Mouse (Mus musculus): ENCODE measurements at regions not wholly inside any gene's neighbourhood (a gene's known extent, or its start where the extent isn't known, plus 50 kb on each side); places are given as distances from the start of the nearest gene placed in this dataset.

- Histone ChIP-seq H3K27ac (no peak overlapping the region), H3K4me2 (no peak overlapping the region), H3K4me1 (replicated peaks) (no peaks in the 10 kb centered on the region), H3K36me3 (no peaks in the 10 kb centered on the region), H3K9me3 (replicated peaks) (no peaks in the 10 kb centered on the region), H3K9ac (no peak overlapping the region), H3K27me3 (no peaks in the 10 kb centered on the region), H3K4me3 (replicated peaks) (no peak overlapping the region)
- DNase-seq (no peak), ATAC-seq (ENCODE audit: low read depth) (no peak)
Observed at GRCm38 (mm10) chr4:12285983-12286382, 114.2 kb upstream of the Fam92a start.

GRCm38 (mm10) chr4:12277949-12278348 is 106.1 kb upstream of the Fam92a start:
- no peak for ATAC-seq (ENCODE audit: low read depth)
- Histone ChIP-seq H3K4me2 (no peak overlapping the region), H3K9me3 (replicated peaks) (no peaks in the 10 kb centered on the region), H3K27ac (no peak overlapping the region), H3K27me3 (no peaks in the 10 kb centered on the region), H3K9ac (no peak overlapping the region), H3K4me3 (replicated peaks) (no peak overlapping the region), H3K4me1 (replicated peaks) (no peaks in the 10 kb centered on the region), H3K36me3 (no peaks in the 10 kb centered on the region)
- no peak for DNase-seq
- 56% methylated on average over 3 of the region's 3 CpGs for WGBS (ENCODE audit: insufficient replicate concordance)

GRCm38 (mm10) chr4:12273369-12273768 is 101.6 kb upstream of the Fam92a start:
- WGBS (ENCODE audit: insufficient replicate concordance) = 73% methylated on average over 6 of the region's 6 CpGs

GRCm38 (mm10) chr4:12272914-12273313 is 101.1 kb upstream of the Fam92a start:
- H3K27me3 ChIP-seq = no peaks in the 10 kb centered on the region
- no peak overlapping the region for H3K4me3 ChIP-seq (replicated peaks)
- ATAC-seq (ENCODE audit: low read depth) (no peak), DNase-seq (no peak)
- 54% methylated on average over 6 of the region's 6 CpGs for WGBS (ENCODE audit: insufficient replicate concordance)
- H3K9ac ChIP-seq = no peak overlapping the region
- no peaks in the 10 kb centered on the region for H3K4me1 ChIP-seq (replicated peaks)
- H3K4me2 ChIP-seq = no peak overlapping the region
- no peaks in the 10 kb centered on the region for H3K36me3 ChIP-seq
- H3K27ac ChIP-seq = no peak overlapping the region
- no peaks in the 10 kb centered on the region for H3K9me3 ChIP-seq (replicated peaks)

More at GRCm38 (mm10) chr4:12273369-12273768, 101.6 kb upstream of the Fam92a start:
- Histone ChIP-seq H3K27me3 (no peaks in the 10 kb centered on the region), H3K4me1 (replicated peaks) (no peaks in the 10 kb centered on the region), H3K9ac (no peak overlapping the region), H3K4me3 (replicated peaks) (no peak overlapping the region), H3K36me3 (no peaks in the 10 kb centered on the region), H3K9me3 (replicated peaks) (no peaks in the 10 kb centered on the region), H3K27ac (no peak overlapping the region), H3K4me2 (no peak overlapping the region)
- no peak for ATAC-seq (ENCODE audit: low read depth)
- no peak for DNase-seq

- Histone ChIP-seq H3K36me3 (no peaks in the 10 kb centered on the region), H3K4me1 (replicated peaks) (no peaks in the 10 kb centered on the region), H3K9me3 (replicated peaks) (no peaks in the 10 kb centered on the region), H3K9ac (no peak overlapping the region), H3K27ac (no peak overlapping the region), H3K4me2 (no peak overlapping the region), H3K27me3 (no peaks in the 10 kb centered on the region), H3K4me3 (replicated peaks) (no peak overlapping the region)
- DNase-seq = no peak
- 72% methylated on average over 6 of the region's 6 CpGs for WGBS (ENCODE audit: insufficient replicate concordance)
- no peak for ATAC-seq (ENCODE audit: low read depth)
Observed at GRCm38 (mm10) chr4:12272378-12272777, 100.6 kb upstream of the Fam92a start.

- Histone ChIP-seq H3K36me3 (no peaks in the 10 kb centered on the region), H3K27ac (no peak overlapping the region), H3K27me3 (no peaks in the 10 kb centered on the region), H3K9me3 (replicated peaks) (no peaks in the 10 kb centered on the region), H3K4me3 (replicated peaks) (no peak overlapping the region), H3K4me1 (replicated peaks) (no peaks in the 10 kb centered on the region), H3K4me2 (no peak overlapping the region), H3K9ac (no peak overlapping the region)
- ATAC-seq (ENCODE audit: low read depth) = no peak
- DNase-seq = no peak
Observed at GRCm38 (mm10) chr4:12263746-12264145, 91.9 kb upstream of the Fam92a start.

GRCm38 (mm10) chr4:12263197-12263596 is 91.4 kb upstream of the Fam92a start:
- Histone ChIP-seq H3K27ac (no peak overlapping the region), H3K36me3 (no peaks in the 10 kb centered on the region), H3K9ac (no peak overlapping the region), H3K4me2 (no peak overlapping the region), H3K4me3 (replicated peaks) (no peak overlapping the region), H3K4me1 (replicated peaks) (no peaks in the 10 kb centered on the region), H3K27me3 (no peaks in the 10 kb centered on the region), H3K9me3 (replicated peaks) (no peaks in the 10 kb centered on the region)
- 75% methylated on average over 10 of the region's 10 CpGs for WGBS (ENCODE audit: insufficient replicate concordance)
- DNase-seq (no peak), ATAC-seq (ENCODE audit: low read depth) (no peak)

- H3K27ac ChIP-seq = no peak overlapping the region
- no peaks in the 10 kb centered on the region for H3K4me1 ChIP-seq (replicated peaks)
- ATAC-seq (ENCODE audit: low read depth) (no peak), DNase-seq (no peak)
- H3K27me3 ChIP-seq = no peaks in the 10 kb centered on the region
- H3K9ac ChIP-seq = no peak overlapping the region
- no peak overlapping the region for H3K4me2 ChIP-seq
- no peaks in the 10 kb centered on the region for H3K9me3 ChIP-seq (replicated peaks)
- no peak overlapping the region for H3K4me3 ChIP-seq (replicated peaks)
- H3K36me3 ChIP-seq = no peaks in the 10 kb centered on the region
Observed at GRCm38 (mm10) chr4:12247994-12248393, 76.2 kb upstream of the Fam92a start.

- Histone ChIP-seq H3K36me3 (no peaks in the 10 kb centered on the region), H3K4me3 (replicated peaks) (no peak overlapping the region), H3K4me1 (replicated peaks) (no peaks in the 10 kb centered on the region), H3K9me3 (replicated peaks) (no peaks in the 10 kb centered on the region), H3K27ac (no peak overlapping the region), H3K27me3 (no peaks in the 10 kb centered on the region), H3K9ac (no peak overlapping the region), H3K4me2 (no peak overlapping the region)
- ATAC-seq (ENCODE audit: low read depth) (no peak), DNase-seq (no peak)
- WGBS (ENCODE audit: insufficient replicate concordance) = 63% methylated on average over 4 of the region's 4 CpGs
Observed at GRCm38 (mm10) chr4:12246595-12246994, 74.8 kb upstream of the Fam92a start.

- Histone ChIP-seq H3K27ac (no peak overlapping the region), H3K4me1 (replicated peaks) (no peaks in the 10 kb centered on the region), H3K9me3 (replicated peaks) (no peaks in the 10 kb centered on the region), H3K4me3 (replicated peaks) (no peak overlapping the region), H3K4me2 (0 out of 2 replicates have a peak overlapping the region, but pooled peaks have one; percentile 18), H3K27me3 (no peaks in the 10 kb centered on the region), H3K9ac (no peak overlapping the region), H3K36me3 (no peaks in the 10 kb centered on the region)
- 2% methylated on average over 12 of the region's 12 CpGs for WGBS (ENCODE audit: insufficient replicate concordance)
- no peak for ATAC-seq (ENCODE audit: low read depth)
- peak; percentile 17 for DNase-seq
Observed at GRCm38 (mm10) chr4:12240941-12241571, 69.2 kb upstream of the Fam92a start.

- H3K27ac ChIP-seq = no peak overlapping the region
- H3K4me3 ChIP-seq (replicated peaks) = no peak overlapping the region
- no peak overlapping the region for H3K4me2 ChIP-seq
- no peak overlapping the region for H3K9ac ChIP-seq
- no peaks in the 10 kb centered on the region for H3K4me1 ChIP-seq (replicated peaks)
- 49% methylated on average over 1 of the region's 1 CpGs for WGBS (ENCODE audit: insufficient replicate concordance)
- no peak for DNase-seq
- ATAC-seq (ENCODE audit: low read depth) = no peak
- no peaks in the 10 kb centered on the region for H3K27me3 ChIP-seq
- no peaks in the 10 kb centered on the region for H3K36me3 ChIP-seq
- H3K9me3 ChIP-seq (replicated peaks) = no peaks in the 10 kb centered on the region
Observed at GRCm38 (mm10) chr4:12230731-12231130, 58.9 kb upstream of the Fam92a start.

Data from liver, embryonic 13.5 days (tissue).